Mouse (Mus musculus) cerebellum, postnatal 36 days (tissue): ENCODE measurements around the gene Ksr1.
"Not testable (repeated sequence)": the region's sequence is repeated elsewhere in the genome, so short reads cannot be mapped to it uniquely, and the experiment has no call there.

Experiments
- DNase-seq, 2 experiments: peaks; one replicate each; pipeline ENCODE4 v3.0.0; 2021 to 2022; ENCODE audit warnings: mixed read lengths in 2 of 2

Gene Ksr1

DNA sequence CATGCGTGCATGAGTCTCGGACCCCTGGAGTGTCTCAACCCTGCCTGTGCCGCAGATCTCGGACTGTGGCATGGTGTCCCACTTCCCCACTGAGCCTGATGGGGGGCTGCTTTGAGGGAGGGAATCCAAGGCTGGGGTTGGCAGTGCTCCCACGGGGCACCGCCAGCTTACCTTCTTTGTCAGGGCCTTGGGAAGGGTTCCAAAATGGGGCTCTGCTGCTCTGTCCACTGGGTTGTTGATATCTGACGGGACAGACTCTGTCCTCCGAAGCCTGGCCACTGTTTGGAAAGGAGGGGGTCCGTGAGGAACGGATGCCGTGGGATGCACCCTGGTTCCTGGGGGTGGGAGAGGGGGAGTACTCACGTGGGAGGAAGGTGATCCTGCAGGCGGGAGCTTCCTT is 109.9 kb downstream of the Ksr1 start:
- no peak for DNase-seq

DNA sequence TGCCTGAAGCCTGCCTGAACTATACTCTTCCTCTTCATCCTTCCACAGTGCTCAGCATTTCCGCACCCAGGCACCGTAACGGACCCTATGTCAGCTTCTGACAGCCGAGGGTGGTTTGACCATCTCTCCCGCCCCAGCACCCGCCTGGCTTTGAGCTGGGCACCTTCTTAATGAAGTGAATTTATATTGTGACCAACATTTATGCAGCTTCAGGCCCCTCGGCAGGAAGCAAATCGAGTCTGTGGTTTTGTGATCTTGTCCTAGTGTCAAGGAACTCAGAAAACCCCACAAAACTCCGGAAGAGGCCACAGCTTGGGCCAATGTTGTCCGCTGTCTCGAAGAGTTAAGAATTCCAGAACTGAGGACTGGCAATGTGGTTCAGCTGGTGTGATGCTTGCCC is 112.6 kb downstream of the Ksr1 start:
- no peak for DNase-seq

DNA sequence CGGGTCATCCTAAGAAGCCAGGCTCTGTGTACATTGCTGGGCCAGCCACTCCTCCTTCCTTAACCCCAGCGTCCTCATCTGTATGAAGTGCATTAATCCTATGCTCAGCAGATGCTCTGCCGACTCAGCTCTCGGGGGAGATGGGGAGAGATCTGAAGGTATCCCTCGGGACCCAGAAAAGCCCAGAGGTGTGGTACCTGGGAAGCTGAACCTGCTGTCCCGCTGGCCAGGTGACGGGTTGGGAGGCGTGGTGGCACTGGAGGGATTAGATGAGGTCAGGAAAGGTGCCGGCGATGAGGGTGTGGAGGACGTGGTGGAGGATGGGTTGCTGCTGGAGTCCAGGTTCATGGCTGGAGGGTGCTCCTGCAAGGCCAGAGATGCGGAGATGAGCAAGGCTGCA is 113.2 kb downstream of the Ksr1 start:
- DNase-seq: no peak

DNA sequence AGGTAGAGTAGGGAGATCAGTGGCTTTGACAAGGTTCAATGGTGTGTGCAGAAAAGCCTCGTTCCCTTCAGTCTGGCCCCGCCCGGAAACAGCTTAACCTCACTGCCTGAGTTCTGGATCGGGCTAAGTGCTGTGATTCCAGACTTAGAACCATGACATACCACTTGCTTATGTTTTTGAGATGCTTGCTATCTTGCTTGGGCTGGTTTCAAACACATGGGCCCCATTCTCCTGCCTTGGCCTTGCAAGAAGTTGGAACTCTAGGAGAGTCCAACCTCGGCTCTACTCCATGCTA is 114.8 kb downstream of the Ksr1 start:
- no peak for DNase-seq

DNA sequence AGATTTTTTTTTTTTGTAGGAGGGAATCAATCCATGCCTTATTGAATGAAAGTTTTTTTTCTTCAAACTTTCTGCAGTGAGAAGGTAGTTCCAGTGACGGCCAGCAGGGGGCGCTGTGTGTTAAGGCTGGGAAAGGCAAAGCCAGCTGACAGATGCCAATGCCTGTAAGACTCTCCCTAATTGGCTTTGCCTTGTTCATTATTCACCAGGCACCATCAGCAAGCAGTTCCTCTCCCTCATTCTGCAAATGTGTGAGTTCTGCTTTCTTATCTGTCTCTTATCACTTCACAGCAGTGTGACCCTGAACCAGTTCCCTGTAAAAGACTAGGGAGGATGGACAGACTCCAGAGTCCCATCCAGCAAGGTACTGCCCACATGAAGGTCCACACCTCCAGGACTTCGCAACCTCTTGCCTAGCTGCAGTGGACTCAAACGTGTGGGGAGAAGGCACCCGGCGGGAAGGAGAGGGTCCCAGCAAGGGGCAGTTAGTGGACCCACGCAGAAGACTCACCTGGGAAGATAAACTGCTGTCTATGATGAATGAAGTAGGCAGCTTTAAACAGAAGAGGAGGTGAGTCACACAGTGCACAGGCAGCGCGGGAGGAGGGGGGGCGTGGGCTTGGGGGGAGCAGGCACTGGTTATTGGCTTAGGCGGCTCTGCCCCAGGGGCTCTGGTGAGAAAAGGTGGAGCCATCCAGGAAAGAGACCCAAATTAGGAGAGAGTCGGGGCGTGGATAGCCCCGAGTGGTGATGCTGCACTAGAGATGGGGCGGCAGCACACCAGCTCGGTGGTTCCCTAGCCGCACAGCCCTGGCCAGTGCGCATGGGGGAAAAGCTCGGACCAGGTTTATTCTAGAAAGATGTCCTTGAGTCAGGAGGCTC is 115.4 kb downstream of the Ksr1 start:
- DNase-seq: peak; percentile 82 to 83

DNA sequence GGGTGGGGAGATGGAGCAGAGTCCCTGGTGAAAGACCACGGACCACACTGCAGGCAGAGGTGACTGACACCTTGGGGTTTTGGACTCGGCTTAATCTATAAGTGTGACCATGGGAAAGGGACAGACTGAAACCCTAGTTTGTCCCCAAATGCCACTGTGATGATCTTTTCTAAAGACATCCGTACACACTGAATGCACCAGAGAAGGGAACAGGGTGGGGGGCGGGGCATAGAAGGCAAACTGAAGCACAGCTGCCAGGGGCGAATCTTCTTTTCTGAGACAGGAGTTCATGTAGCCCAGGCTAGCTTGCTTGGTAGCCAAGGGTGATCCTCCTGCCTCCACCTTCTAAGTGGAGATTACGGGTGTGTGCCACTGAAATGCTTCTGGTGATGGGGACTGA is 122.5 kb downstream of the Ksr1 start:
- no peak for DNase-seq

DNA sequence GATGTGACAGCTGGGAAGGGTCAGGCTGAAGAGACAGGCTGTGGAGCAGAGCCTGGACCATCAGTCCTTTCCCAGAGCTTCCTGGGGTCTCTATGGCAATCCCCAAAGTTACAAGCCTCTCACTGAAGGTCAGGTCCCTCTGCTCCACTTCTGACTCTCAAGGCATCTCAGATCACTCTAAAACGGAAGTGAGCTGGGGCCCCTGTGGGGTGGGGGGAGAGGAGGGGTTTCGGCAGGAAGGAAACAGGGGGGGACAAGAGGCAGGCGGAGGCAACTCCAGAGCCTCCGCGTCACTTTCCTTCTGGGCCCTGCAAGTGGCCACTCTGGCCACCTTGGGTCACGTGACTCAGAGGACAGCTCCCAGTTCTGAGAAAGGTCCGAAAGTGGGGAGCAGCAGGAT is 122.9 kb downstream of the Ksr1 start:
- DNase-seq: no peak

DNA sequence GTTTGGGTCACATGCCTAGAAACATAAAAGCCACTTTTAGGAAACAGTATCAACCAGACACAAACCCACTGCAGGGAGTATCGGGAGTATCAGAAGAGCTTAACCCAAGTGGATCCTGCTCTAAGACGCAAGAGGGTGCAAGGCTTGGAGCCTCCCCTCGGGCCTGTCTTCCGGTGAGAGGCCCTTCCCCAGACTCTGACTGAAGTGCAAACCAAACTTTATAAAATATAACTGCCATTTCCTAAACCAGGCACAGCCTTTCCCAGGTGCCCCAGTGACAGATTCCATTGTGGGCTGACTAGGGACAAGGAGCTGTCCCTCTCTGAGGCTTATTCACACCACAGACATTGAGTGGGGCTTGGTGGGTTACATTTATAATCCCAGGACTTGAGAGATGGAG is 123.4 kb downstream of the Ksr1 start:
- no peak for DNase-seq

DNA sequence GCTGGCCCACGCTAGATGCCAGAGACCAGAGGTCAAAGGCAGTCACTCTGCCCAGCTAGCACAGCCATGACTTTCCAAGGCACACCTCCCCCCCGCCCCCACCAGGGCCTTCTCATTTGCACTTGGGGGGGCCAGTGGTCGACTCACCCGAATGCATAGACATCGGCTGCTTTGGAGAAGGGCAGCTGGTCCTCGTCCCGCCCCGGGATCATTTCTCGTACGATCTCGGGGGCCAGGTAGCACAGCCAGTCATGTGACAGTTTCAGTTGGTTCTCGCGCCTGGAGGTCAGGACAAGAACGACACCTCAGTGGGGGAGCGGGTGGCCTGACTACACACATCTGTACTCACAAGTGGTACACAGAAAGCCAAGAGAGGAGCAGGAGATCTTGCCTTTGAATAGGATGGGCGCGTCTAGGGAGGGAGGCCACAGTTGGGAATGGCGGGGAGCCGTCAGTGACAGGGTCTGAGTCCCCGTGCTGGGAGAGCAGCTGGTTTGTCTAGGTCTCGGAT is 125.6 kb downstream of the Ksr1 start:
- no peak for DNase-seq

DNA sequence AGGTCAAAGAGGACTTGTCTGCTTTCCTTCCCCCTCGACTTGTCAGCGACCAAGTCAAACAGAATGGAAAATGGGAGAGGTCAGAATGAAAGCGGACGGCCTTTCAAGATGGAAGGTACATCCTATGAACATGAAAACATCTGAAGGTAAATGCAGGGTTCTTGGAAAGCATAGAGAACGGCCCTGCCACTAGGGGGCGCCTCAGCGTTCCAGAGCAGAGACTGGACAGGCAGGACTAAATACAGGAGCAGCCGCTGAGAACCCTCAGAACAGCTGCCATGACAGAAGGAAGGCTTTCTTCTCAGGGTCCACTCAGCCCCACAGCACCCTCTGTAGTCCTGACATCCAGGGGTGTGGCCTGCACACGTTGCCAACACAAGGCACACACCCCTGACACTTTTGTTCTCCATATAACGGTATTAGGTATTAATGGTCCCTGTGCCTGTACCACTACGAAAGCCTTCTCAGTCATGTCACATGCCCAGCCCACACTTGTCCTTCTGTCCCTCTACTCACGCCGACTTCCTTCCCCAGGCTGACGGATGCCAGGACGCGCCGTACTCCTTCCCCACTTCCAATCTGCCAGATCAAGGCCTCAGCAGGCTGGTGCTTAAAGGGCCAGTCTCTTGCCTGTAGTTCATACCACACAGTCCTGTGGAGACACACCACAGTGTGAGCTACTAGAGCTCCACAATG is 126.2 kb downstream of the Ksr1 start:
- DNase-seq: peak in 1 of 2 experiments; percentile 13

DNA sequence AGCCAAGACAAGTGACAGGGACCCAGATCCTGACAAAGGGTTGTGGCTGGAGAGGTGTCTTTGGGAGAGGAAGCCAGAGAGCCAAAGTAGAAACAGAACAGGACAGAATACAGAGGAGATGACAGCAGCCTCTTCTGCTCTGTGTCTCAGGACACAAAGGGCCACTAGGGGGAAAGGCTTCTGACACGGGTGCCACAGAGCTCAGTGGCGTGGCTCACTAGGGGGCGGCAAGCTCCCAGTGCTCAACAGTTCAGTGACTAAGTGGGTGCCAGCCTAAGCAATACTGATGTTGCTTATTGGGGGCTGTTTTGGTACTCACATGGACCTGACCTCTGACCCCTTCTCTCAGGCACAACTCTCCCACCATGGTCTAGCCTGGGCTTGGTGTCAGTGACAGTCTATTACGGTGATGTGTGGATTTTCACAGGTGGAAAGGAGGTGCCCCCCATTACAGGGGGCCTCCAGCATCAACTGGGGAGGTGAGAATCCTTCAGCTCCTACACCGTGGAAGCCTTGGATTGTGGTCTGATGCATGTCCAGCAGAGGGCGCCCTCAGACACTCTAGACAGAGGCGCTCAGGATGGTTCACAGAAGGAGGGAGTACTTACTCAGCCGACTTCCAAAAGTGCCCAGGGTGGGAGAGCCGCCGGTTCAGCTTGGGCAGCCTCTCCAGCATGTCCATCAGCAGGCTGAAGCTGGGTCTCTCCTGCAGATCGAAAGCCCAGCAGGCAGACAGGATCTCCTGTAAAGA is 127.1 kb downstream of the Ksr1 start:
- DNase-seq: peak; percentile 63 to 65

DNA sequence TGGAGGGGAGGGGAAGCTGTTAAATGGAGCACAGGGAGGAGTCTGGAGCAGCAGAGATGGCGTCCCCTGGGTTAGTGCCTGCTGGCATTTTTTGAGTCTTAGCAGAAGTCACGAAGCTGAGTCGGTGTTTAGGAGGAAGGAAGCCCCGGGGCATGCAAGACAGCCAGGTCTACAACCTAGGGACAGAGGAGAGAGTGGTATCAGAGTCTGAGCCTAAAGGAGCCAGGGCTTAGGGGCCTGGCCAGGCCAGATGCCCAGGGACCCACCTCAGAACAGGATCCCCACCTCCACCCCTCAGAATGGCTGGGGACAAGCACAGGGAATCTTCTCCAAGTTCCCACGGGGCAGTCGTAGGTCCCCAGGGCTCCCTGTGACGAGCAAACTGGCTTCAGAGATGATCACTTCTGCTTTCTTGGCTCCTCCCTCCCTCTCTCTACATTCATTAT is 129.0 kb downstream of the Ksr1 start:
- DNase-seq: no peak

DNA sequence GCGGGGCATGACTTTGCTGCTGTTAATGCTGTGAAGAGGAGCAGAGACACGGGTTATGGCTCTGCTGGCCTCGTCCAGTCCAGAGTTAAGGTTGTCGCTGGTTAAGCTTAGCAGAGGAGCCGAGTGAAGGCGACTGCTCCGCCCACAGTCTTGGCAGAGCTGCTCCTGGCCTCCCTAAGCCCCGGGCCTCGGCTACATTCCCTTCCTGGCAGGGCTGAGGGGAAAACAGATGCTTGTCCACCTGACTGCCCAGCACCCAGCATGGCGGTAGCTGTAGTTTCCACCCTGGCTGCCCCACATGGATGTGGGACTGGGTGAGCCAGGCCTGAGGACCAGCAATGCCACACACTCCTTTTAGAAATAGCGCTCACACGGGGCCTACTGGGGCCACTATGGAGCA is 130.0 kb downstream of the Ksr1 start:
- no peak for DNase-seq

DNA sequence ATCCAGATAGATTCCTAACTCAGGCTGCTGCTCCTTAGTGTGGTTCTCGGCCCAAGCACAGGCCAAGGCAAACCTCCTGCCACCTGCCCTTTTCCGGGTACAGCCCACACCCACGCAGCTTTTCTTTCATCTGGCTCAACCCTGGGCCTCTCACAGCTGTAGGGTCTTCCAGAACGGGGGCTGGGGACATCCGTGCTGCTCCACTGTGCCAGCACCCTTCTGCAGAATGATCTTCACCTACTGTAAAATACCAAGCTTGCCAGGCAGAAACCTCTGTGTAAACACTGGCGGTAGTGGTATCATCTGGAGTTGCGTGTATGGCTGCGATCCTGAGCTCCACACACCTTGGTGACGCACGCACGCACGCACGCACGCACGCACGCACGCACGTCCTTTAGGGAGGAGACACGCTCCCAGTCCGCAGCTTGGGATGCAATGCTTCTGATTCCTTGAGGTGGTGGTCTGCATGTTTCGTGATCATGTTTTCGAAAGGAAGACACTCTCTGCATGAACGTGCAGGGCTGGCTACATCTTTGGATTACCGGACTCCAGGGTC is 130.5 kb downstream of the Ksr1 start:
- DNase-seq: no peak

DNA sequence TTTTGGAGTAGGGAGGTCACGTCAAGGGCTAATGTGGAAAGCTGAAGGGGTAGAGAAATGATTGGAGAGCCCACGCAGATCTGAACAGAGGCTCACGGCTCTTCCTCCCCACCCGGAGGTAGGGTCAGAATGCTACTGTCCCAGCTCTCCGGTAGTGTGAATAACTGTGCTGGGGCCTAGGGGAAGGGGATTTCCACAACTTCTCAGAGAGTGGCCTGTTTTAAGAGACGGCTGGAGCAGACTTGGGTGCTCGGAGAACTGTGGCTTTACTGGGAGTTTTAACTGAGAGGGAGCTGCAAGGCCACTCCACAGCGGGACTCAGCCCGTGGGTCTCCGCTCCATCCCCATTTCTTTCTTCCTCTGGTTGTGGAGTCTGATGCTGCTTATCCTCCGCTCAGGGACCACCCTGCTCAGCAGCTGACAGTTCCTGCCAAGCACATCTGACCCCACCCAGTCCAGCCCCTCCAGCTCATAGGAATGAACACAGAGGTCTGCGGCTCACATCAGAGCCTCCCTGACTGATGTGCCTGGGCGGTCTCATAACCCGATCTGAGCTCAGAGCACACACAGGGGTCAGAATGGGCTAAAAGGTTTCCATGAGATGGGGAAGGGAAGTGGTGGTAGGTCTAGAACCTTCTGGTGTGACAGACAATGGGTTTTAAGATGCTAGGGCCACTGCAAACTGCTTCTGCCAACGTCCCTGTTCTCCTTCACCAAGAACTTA is 131.4 kb downstream of the Ksr1 start:
- DNase-seq: no peak

DNA sequence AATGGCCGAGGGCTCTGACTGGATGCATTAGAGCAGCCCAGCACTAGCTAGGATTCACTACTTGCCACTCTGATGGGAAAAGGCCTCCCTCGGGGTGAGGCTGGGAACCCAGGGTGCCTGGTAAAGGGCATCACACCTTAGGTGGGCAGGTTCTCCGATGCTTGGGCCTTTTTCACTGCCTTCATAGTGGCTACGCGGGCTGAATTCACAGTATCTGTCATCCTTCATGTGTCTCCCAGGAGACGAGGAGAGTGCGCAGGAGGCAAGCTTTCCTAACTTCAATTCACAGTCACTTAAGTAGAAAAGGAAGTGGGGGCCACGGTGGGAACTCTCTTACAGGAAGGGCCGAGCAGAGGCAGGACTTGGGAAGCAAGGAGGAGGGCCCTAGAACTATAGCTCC is 132.4 kb downstream of the Ksr1 start:
- no peak for DNase-seq

DNA sequence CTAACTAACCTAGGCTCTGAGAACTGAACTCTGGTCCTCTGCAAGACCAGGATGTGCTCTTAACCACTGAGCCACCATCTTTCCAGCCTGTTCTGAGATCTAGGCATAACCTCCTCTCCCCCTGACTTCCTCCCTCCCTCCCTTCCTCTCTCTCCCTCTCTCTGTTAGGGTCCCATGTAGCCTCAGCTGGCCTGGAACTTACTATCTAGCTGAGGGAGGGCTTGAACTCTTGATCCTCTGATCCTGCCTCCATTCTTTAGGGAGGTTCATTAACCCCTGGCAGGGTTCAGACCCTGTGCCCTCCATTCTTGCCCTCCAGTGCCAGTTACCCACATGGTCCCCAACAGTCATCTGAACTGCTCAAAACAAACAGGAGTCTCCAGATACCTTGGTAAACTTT is 133.2 kb downstream of the Ksr1 start:
- no peak for DNase-seq

DNA sequence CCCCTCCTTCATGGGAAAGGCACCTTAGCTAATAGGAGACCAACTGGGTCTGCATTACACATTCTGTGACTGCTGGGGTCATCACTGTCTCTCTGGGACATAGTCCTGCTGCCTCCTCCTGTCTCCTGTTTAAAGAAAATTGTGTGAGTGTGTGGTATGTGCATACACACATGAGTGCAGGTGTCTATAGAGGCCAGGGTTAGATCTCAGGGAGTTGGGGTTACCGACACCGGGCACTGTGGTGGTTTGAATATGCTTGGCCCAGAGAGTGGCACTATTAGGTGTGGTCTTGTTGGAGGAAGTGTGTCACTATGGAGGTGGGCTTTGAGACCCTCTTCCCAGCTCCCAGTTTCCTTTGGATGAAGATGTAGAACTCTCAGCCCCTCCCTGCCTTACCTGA is 133.7 kb downstream of the Ksr1 start:
- DNase-seq: no peak

DNA sequence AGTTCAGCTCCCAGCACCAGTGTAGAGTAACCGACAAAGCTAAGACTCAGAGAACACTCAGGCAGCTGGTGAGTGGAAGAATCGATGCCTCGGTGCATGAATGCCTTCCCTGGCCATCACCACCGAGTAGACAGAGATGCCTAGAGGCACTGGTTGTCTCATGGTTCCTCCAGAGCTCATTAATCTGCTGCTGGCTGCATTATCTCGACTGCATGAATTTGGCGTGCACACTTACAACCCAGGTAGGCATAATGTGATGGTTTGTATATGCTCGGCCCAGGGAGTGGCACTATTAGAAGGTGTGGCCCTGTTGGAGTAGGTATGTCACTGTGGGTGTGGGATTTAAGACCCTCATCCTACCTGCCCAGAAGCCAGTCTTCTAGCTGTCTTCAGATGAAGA is 137.3 kb downstream of the Ksr1 start:
- DNase-seq: no peak

DNA sequence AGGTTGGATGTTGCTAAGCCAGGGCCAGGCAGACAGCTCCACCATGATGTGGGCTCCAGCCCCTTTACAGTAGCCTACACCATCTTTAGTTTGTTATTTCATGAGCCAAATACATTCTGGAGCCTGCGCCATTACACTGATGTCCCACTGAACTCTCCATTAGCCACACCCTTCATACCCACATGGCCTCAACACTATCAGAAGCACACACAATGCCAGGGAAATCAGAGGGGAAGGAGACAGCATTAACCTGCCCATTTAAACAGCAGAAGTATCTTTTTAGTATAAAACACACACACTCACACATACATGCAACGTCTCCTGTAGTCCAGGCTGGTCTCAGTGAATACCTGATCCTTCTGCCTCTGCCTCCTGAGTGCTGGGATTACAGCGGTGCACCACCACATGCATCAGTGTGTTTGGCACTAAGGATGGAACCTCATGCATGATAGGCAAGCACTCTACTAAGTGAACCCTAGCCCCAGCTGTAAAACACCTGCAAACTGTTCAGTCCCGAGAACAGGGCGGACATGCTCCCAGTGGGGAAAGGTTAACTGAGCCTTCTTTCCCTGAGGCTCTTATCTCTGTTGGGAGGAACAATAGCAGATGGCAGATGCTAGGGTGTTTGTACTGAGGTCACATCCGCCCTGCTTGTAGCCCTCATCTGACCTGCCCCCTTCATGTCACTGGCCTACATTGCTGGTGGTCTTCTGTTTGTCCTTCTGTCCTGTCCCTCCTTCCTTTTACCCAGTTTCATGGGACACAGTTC is 138.0 kb downstream of the Ksr1 start:
- no peak for DNase-seq

DNA sequence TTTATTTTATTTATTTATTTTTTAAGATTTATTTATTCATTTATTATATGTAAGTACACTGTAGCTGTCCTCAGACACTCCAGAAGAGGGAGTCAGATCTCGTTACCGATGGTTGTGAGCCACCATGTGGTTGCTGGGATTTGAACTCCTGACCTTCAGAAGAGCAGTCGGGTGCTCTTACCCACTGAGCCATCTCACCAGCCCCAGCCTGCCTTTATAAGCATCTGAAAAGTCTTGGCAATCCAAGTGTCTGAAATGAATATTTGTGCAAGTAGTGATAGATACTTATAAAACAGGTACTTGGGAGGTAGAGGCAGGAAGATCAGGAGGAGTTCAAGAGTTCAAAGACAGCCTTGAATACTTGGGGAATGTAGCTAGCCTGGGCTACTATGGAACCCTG is 138.9 kb downstream of the Ksr1 start:
- not testable (repeated sequence) for DNase-seq

DNA sequence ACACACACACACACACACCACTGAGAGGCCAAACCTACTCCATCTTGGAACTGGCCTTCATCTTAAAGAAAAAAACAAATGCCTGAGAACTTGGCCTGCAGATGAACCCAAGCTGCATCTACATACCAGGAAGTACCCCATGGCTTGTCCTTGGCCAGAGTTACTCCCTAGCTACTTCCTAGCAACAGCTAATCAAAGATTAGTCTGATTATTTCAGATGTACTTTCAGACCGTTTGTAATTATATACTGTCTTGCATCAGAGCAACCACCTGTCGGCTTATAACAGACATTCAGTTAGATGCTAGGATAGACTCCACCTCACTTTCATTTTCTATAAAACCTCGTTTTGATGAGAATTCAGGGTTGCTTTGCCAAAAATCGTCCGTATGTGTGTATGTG is 139.8 kb downstream of the Ksr1 start:
- no peak for DNase-seq
